Mouse (Mus musculus) C2C12 (cell line): ENCODE data around the gene Angpt4.

ENCODE experiments used
- CTCF ChIP-seq: IDR thresholded peaks from one replicate; pipeline ENCODE4 v1.5.1; 2011; ENCODE audit not compliant: control insufficient read depth, insufficient read depth, insufficient read length
- MYOD1 ChIP-seq: IDR thresholded peaks from one replicate; pipeline ENCODE4 v1.6.1; 2011; ENCODE audit warnings: low read depth; ENCODE audit not compliant: control insufficient read depth, insufficient read length

- TF ChIP-seq CTCF, result no peak
- no peak for TF ChIP-seq MYOD1
These were observed 67.5 kb downstream of the Angpt4 start for GRCm38 (mm10) chr2:151978494-151978893.
